Comparison of ENCODE assay signal across 25 mouse cellular contexts in genomic region chr9:71159060-71159626, GRCm38 (mm10). TPM values are rescaled to one million over a fixed set of nuclear protein-coding genes. Genes with fewer than 3 reads are reported as not detected.
DNase-seq lines count a peak whose midpoint lies in the region; ATAC-seq and TF ChIP-seq lines count a peak whose summit lies in the region.
"Had no signal": no experiment of that assay in that cellular context is flagged by ENCODE, and none has a peak within 500 bp of the region (broad histone marks: within the 10 kb centered on the region; RNA-seq: fewer than 3 reads in every experiment).

No protein-coding gene starts in this region.

- DNase-seq in heart, adult 11 months: peak; percentile 49
- no peak for DNase-seq in heart, adult 18-20 months
- DNase-seq in testis, postnatal 10 days (ENCODE audit: low spot score): peak; percentile 35
- DNase-seq in testis, postnatal 14 days (ENCODE audit: low spot score): no peak
- DNase-seq in liver, embryonic 14.5 days (ENCODE audit: low read depth in 3 of 3, low spot score in 3 of 3): no peak
- DNase-seq in liver, postnatal 0 days: no peak
- no peak for DNase-seq in right cerebral cortex, postnatal 4 days
- DNase-seq: adrenal gland, postnatal 10 days; adrenal gland, postnatal 36 days; cerebellum, adult 18-20 months; cerebellum, adult 9-10 months; cerebellum, postnatal 14 days; forebrain, postnatal 0 days; gastrocnemius, adult 2 months; gastrocnemius, postnatal 14 days; heart, adult 2 months; heart, postnatal 14 days; heart, postnatal 4 days had no signal

- TF ChIP-seq CTCF in liver, embryonic 14.5 days (IDR thresholded peaks at IDR 0.05; ENCODE audit: low read depth): no peak
- TF ChIP-seq CTCF in liver, postnatal 0 days (IDR thresholded peaks at IDR 0.05; ENCODE audit: low read depth): no peak

- H3K4me3 ChIP-seq in liver, embryonic 14.5 days (ENCODE audit: insufficient read depth in 1 of 2, low read depth in 2 of 2, low read length in 2 of 2): no peak overlapping the region
- H3K4me3 ChIP-seq in liver, postnatal 0 days (ENCODE audit: low read depth, low read length): no peak overlapping the region
- no peak overlapping the region for H3K4me3 ChIP-seq in kidney, embryonic 16.5 days (ENCODE audit: low read length)
- H3K4me3 ChIP-seq: gastrocnemius, adult 2 months; heart, adult 2 months; heart, embryonic 10.5 days; heart, embryonic 13.5 days had no signal

- no peak for ATAC-seq in liver, embryonic 14.5 days (ENCODE audit: insufficient read depth)
- ATAC-seq in liver, postnatal 0 days: no peak
- ATAC-seq in kidney, embryonic 16.5 days (ENCODE audit: low FRiP score, low TSS enrichment): no peak
- ATAC-seq: forebrain, embryonic 14.5 days; forebrain, postnatal 0 days; hindbrain, postnatal 0 days had no signal

- WGBS in liver, embryonic 14.5 days (ENCODE audit: insufficient replicate concordance): 40% methylated on average over 7 of the region's 7 CpGs
- WGBS in liver, postnatal 0 days (ENCODE audit: insufficient replicate concordance): 60% methylated on average over 7 of the region's 7 CpGs
- 82% methylated on average over 7 of the region's 7 CpGs for WGBS in kidney, embryonic 16.5 days

- no peak for TF ChIP-seq EP300 in liver, embryonic 14.5 days (IDR thresholded peaks at IDR 0.05; ENCODE audit: low read depth)
- TF ChIP-seq EP300 in liver, postnatal 0 days (IDR thresholded peaks at IDR 0.05; ENCODE audit: low read depth): no peak

- peak overlapping the region; percentile 78 for H3K27ac ChIP-seq in liver, embryonic 14.5 days
- peak overlapping the region; percentile 92 for H3K27ac ChIP-seq in liver, postnatal 0 days (ENCODE audit: low read depth)
- no peak overlapping the region for H3K27ac ChIP-seq in kidney, embryonic 16.5 days (ENCODE audit: low read length)
- H3K27ac ChIP-seq: gastrocnemius, adult 2 months; heart, adult 2 months; heart, embryonic 10.5 days; heart, embryonic 13.5 days; hindbrain, embryonic 14.5 days; hindbrain, postnatal 0 days had no signal

- H3K9ac ChIP-seq in liver, embryonic 14.5 days (replicated peaks): peak overlapping the region; percentile 28
- H3K9ac ChIP-seq in liver, postnatal 0 days (replicated peaks): no peak overlapping the region
- no peak overlapping the region for H3K9ac ChIP-seq in kidney, embryonic 16.5 days (replicated peaks; ENCODE audit: low read length)
- H3K9ac ChIP-seq: forebrain, postnatal 0 days; heart, embryonic 13.5 days; hindbrain, embryonic 14.5 days had no signal

- peaks cover 82 to 86% of the 10 kb centered on the region in 2 experiments for H3K4me1 ChIP-seq in liver, embryonic 14.5 days (replicated peaks; ENCODE audit: control insufficient read depth in 2 of 2, insufficient read depth in 2 of 2, low read length in 1 of 2)
- H3K4me1 ChIP-seq in liver, postnatal 0 days (ENCODE audit: insufficient read depth): peaks cover 71% of the 10 kb centered on the region
- H3K4me1 ChIP-seq in kidney, embryonic 16.5 days (ENCODE audit: insufficient read depth, low read length): no peaks in the 10 kb centered on the region

- no peaks in the 10 kb centered on the region for H3K27me3 ChIP-seq in liver, embryonic 14.5 days (ENCODE audit: control insufficient read depth, insufficient read depth, low read length)
- no peaks in the 10 kb centered on the region for H3K27me3 ChIP-seq in liver, postnatal 0 days (ENCODE audit: insufficient read depth, low read length)
- H3K27me3 ChIP-seq in kidney, embryonic 16.5 days (ENCODE audit: insufficient read depth, low read length): no peaks in the 10 kb centered on the region
- H3K27me3 ChIP-seq: heart, embryonic 13.5 days had no signal

- H3K9me3 ChIP-seq in liver, embryonic 14.5 days (ENCODE audit: control insufficient read depth, low read length): no peaks in the 10 kb centered on the region
- no peaks in the 10 kb centered on the region for H3K9me3 ChIP-seq in liver, postnatal 0 days (ENCODE audit: low read length)
- H3K9me3 ChIP-seq in kidney, embryonic 16.5 days (ENCODE audit: low read length): no peaks in the 10 kb centered on the region
- H3K9me3 ChIP-seq: heart, embryonic 10.5 days; heart, embryonic 13.5 days had no signal

- no peaks in the 10 kb centered on the region for H3K36me3 ChIP-seq in liver, embryonic 14.5 days (replicated peaks; ENCODE audit: control insufficient read depth, insufficient read depth, low read depth)
- no peaks in the 10 kb centered on the region for H3K36me3 ChIP-seq in liver, postnatal 0 days (replicated peaks; ENCODE audit: insufficient read depth, low read length)
- no peaks in the 10 kb centered on the region for H3K36me3 ChIP-seq in kidney, embryonic 16.5 days (ENCODE audit: insufficient read depth, low read length)
- H3K36me3 ChIP-seq: heart, embryonic 10.5 days; heart, embryonic 13.5 days had no signal

- peak overlapping the region; percentile 46 for H3K4me2 ChIP-seq in liver, embryonic 14.5 days (ENCODE audit: low read depth)
- H3K4me2 ChIP-seq in liver, postnatal 0 days (ENCODE audit: low read depth, low read length): peak overlapping the region; percentile 71
- H3K4me2 ChIP-seq in kidney, embryonic 16.5 days (replicated peaks; ENCODE audit: low read depth, low read length): no peak overlapping the region
- H3K4me2 ChIP-seq: heart, embryonic 13.5 days; hindbrain, embryonic 14.5 days had no signal

RNA-seq across cellular contexts. Expression of gene Aqp9, which starts 9.3 kb away (rescaled TPM):
- under 1 TPM; 0.15 to 0.17 TPM for total RNA-seq in heart, adult 18-20 months (2021)
- polyA plus RNA-seq in liver, embryonic 14.5 days (2012; rRNA removed): 3.5 and 4.1 TPM in 2 replicates
- 8.6 and 9.0 TPM in 2 replicates for polyA plus RNA-seq in liver, embryonic 14.5 days (2014; fragmentation: Nextera tagmentation; extraction: Ambion mirVana)
- polyA plus RNA-seq in liver, postnatal 0 days (2015; fragmentation: Nextera tagmentation; extraction: Ambion mirVana): 70.9 and 75.4 TPM in 2 replicates
- 0.27 and 0.33 TPM in 2 replicates for polyA plus RNA-seq in kidney, embryonic 16.5 days (2015; fragmentation: Nextera tagmentation; extraction: Ambion mirVana)
- total RNA-seq: gastrocnemius, adult 2 months had no signal
- polyA plus RNA-seq: hindbrain, embryonic 11.5 days had no signal

RNA-seq across cellular contexts. Expression of gene Aldh1a2, which starts 56.4 kb away (rescaled TPM):
- 1 to 10 TPM; 6.0 to 8.2 TPM for total RNA-seq in heart, adult 18-20 months (2021)
- 0.47 and 0.58 TPM in 2 replicates for polyA plus RNA-seq in liver, embryonic 14.5 days (2012; rRNA removed)
- 0.79 and 1.3 TPM in 2 replicates for polyA plus RNA-seq in liver, embryonic 14.5 days (2014; fragmentation: Nextera tagmentation; extraction: Ambion mirVana)
- 0.51 and 0.63 TPM in 2 replicates for polyA plus RNA-seq in liver, postnatal 0 days (2015; fragmentation: Nextera tagmentation; extraction: Ambion mirVana)
- polyA plus RNA-seq in kidney, embryonic 16.5 days (2015; fragmentation: Nextera tagmentation; extraction: Ambion mirVana): 327 and 333 TPM in 2 replicates

Comparison
In these comparisons a context has a peak if more than half of its experiments do, and no peak if none do; other contexts are left out.
1. DNase-seq: peak in heart, adult 11 months (single experiment) and testis, postnatal 10 days (single experiment); none in heart, adult 18-20 months (0 of 2), testis, postnatal 14 days (single experiment), liver, embryonic 14.5 days (0 of 3), liver, postnatal 0 days (single experiment) and right cerebral cortex, postnatal 4 days (single experiment).
2. RNA of gene Aldh1a2, which starts 56.4 kb away (polyA plus RNA-seq): 327 to 333 TPM in kidney, embryonic 16.5 days; 0.47 to 1.3 TPM in liver, embryonic 14.5 days and 0.51 to 0.63 TPM in liver, postnatal 0 days; every median in the first group is over 100 times any median in the second.